ENCODE assay signal across 26 mouse cellular contexts in the genomic region with DNA sequence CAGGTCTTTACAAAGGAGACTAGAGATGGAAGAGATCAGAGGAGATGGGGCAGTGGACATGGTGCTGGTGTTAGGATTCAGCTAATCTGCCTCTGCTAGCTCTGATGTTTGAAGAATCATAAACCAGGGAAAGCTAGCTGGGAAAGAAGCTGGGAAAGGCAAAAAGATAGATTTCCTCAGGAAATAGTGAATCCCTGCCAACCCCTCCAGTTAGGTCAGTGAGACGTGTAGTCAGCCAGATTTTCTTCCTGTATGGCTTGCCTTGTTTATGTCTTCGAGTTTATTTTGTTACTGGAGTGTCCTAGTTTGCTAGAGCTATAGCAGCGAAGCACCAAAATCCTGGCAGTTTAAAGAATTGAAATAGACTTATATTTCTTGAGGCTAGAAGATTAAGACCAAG. TPM values are rescaled to one million over a fixed set of nuclear protein-coding genes. Genes with fewer than 3 reads are reported as not detected.
A peak's percentile ranks its signal among the peaks of the same experiment; 100 is the strongest.
DNase-seq lines count a peak whose midpoint lies in the region; ATAC-seq lines count a peak whose summit lies in the region.
"Had no signal": no experiment of that assay in that cellular context is flagged by ENCODE, and none has a peak within 500 bp of the region (broad histone marks: within the 10 kb centered on the region; RNA-seq: fewer than 3 reads in every experiment).

No protein-coding gene starts in this region.

- no peak overlapping the region for H3K4me3 ChIP-seq in brown adipose tissue, adult 24 weeks (ENCODE audit: insufficient read depth, low read depth, low read length)
- H3K4me3 ChIP-seq: embryonic facial prominence, embryonic 12.5 days; embryonic facial prominence, embryonic 15.5 days; heart, adult 2 months; heart, embryonic 10.5 days; heart, embryonic 13.5 days had no signal

- H3K27ac ChIP-seq in brown adipose tissue, adult 24 weeks (replicated peaks; ENCODE audit: low read depth, low read length): 0 out of 2 replicates have a peak overlapping the region, but pooled peaks have one; percentile 35
- H3K27ac ChIP-seq: embryonic facial prominence, embryonic 12.5 days; embryonic facial prominence, embryonic 15.5 days; heart, adult 2 months; heart, embryonic 10.5 days; heart, embryonic 13.5 days; hindbrain, embryonic 14.5 days; hindbrain, postnatal 0 days had no signal

- H3K4me1 ChIP-seq in brown adipose tissue, adult 24 weeks (ENCODE audit: control insufficient read depth, insufficient read depth, insufficient read length, low read length): no peaks in the 10 kb centered on the region

- peak; percentile 52 for DNase-seq in cerebellum, adult 9-10 months
- no peak for DNase-seq in frontal cortex, postnatal 14 days (ENCODE audit: low spot score in 2 of 2)
- no peak for DNase-seq in layer of hippocampus, adult 9-11 months
- DNase-seq: adrenal gland, adult 2 months; adrenal gland, postnatal 14 days; cerebellum, adult 11 months; forebrain, postnatal 0 days; gastrocnemius, postnatal 10 days; gastrocnemius, postnatal 36 days; heart, adult 2 months; heart, postnatal 14 days; heart, postnatal 4 days; kidney, adult 18-20 months had no signal

- no peak for ATAC-seq in cerebellum, adult (ENCODE audit: insufficient number of reproducible peaks, low FRiP score, low TSS enrichment)
- peak; percentile 55 for ATAC-seq in frontal cortex, adult (ENCODE audit: low TSS enrichment)
- ATAC-seq: CD4-positive, CD25-positive, alpha-beta regulatory T cell, adult 4 months; forebrain, embryonic 14.5 days; forebrain, postnatal 0 days; hindbrain, postnatal 0 days; inflammation-experienced regulatory T-cells, adult 6 months; intestine, embryonic 16.5 days had no signal

RNA-seq across cellular contexts. Expression of gene Pde3b, which starts 7.1 kb away (rescaled TPM):
- 93.1 and 120 TPM in 2 replicates for polyA plus RNA-seq in brown adipose tissue, adult 24 weeks (2012; ENCODE audit: insufficient read depth, insufficient read length, missing spikeins)
